Mouse (Mus musculus): ENCODE results near the gene Zkscan4.

- no peak for TF ChIP-seq CTCF (IDR thresholded peaks at IDR 0.05; ENCODE audit: borderline replicate concordance, insufficient read depth, low read depth, low read length)
- TF ChIP-seq POLR2A (IDR thresholded peaks at IDR 0.05; ENCODE audit: borderline replicate concordance, insufficient read depth, low read length) = no peak
These were observed 24.6 kb upstream of the Zkscan4 start for GRCm38 (mm10) chr13:21454133-21454532.
